Mouse (Mus musculus): ENCODE data around the gene Mapkapk3.

The Mapkapk3 gene

GRCm38 (mm10) chr9:107288711-107289110 lies 966 bp downstream of the Mapkapk3 start:
- DNase-seq: peak; percentile 50

- no peak for DNase-seq
These were observed 1.5 kb downstream of the Mapkapk3 start for GRCm38 (mm10) chr9:107288105-107288650.

GRCm38 (mm10) chr9:107287294-107287693 lies 2.4 kb downstream of the Mapkapk3 start:
- no peak for DNase-seq

GRCm38 (mm10) chr9:107285009-107285408 lies 4.7 kb downstream of the Mapkapk3 start:
- peak; percentile 51 for DNase-seq

- no peak for DNase-seq
These were observed 6.7 kb downstream of the Mapkapk3 start for GRCm38 (mm10) chr9:107282951-107283350.

GRCm38 (mm10) chr9:107281241-107281987 lies 8.3 kb downstream of the Mapkapk3 start:
- no peak for DNase-seq

GRCm38 (mm10) chr9:107280322-107281027 lies 9.2 kb downstream of the Mapkapk3 start:
- DNase-seq: no peak

- DNase-seq: peak; percentile 40
These were observed 10.0 kb downstream of the Mapkapk3 start for GRCm38 (mm10) chr9:107279378-107280321.

- DNase-seq: peak; percentile 50
These were observed 10.9 kb downstream of the Mapkapk3 start for GRCm38 (mm10) chr9:107278527-107279377.

- DNase-seq: no peak
These were observed 11.6 kb downstream of the Mapkapk3 start for GRCm38 (mm10) chr9:107278126-107278525.

GRCm38 (mm10) chr9:107277603-107278002 lies 12.1 kb downstream of the Mapkapk3 start:
- no peak for DNase-seq

GRCm38 (mm10) chr9:107275710-107276109 lies 14.0 kb downstream of the Mapkapk3 start:
- DNase-seq: no peak

- no peak for DNase-seq
These were observed 14.9 kb downstream of the Mapkapk3 start for GRCm38 (mm10) chr9:107274751-107275150.

- no peak for DNase-seq
These were observed 16.5 kb downstream of the Mapkapk3 start for GRCm38 (mm10) chr9:107273184-107273583.

GRCm38 (mm10) chr9:107272284-107272683 lies 17.4 kb downstream of the Mapkapk3 start:
- no peak for DNase-seq

- no peak for DNase-seq
These were observed 18.3 kb downstream of the Mapkapk3 start for GRCm38 (mm10) chr9:107271177-107271938.

- no peak for DNase-seq
These were observed 19.9 kb downstream of the Mapkapk3 start for GRCm38 (mm10) chr9:107269772-107270171.

GRCm38 (mm10) chr9:107267721-107268402 lies 21.8 kb downstream of the Mapkapk3 start:
- DNase-seq: no peak

- no peak for DNase-seq
These were observed 22.6 kb downstream of the Mapkapk3 start for GRCm38 (mm10) chr9:107267028-107267427.

GRCm38 (mm10) chr9:107264731-107265130 lies 24.9 kb downstream of the Mapkapk3 start:
- no peak for DNase-seq
